Mouse (Mus musculus) pancreas, adult 10 weeks (tissue): Measurements from ENCODE around the gene Kcnc2. TPM values are rescaled to one million over a fixed set of nuclear protein-coding genes. Genes with fewer than 3 reads are reported as not detected.

Experiments
- polyA plus RNA-seq: library from polyadenylated mRNA; stranded (reverse); fragments of 350-450 nt; fragmentation: Illumina TruSeq; extraction: RNeasy Lipid Tissue Mini Kit (QIAGEN cat#74804); gene quantifications from one replicate; pipeline ENCODE4 v1.2.3, GENCODE M21; 2015; ENCODE audit warnings: low read depth, low replicate concordance; ENCODE audit not compliant: insufficient read depth

Kcnc2 gene
- polyA plus RNA-seq: not detected

DNA sequence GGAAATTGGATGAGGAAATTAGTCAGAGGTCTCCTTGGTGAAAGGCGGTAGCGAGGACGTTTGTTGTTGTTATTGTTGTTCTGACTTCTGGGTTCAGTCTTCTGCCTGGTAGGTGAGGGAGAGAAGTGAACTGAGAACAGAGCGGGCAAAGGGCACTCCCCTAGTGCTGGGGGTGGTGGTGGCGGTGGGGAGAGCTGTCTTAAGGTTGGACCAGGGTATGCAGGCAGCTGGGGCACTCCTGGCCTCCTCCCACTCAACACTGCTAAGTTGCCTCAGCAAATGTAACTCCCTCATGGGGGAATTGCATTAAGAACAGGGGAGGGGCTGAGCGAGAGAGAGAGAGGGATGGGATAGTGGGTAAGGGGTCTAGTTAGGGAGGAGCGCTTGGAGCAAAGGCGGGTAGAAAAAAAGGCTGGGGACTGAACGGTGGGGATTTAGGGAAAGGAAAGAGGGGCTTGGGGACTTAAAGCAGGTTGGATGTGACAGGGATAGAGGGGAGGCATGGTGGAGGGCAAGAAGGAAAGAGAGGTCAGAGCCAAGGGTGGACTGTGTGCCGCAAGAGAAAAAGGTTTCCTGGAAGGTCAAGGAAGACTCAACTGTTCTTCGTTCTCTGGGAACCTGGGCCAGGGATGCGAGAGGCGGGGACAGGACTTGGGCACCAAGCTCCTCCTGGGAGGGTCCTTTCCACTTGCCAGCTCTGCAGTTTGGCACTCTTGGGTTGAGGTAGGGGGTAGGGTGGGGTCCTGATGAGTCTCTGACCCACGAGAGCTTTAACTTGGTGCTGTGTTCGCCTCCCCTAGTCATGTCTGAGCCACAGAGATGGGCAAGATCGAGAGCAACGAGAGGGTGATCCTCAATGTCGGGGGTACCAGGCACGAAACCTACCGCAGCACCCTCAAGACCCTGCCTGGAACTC lies at the start of gene Kcnc2:
TSS of gene Kcnc2 (plus strand) at position 235 of the 916 bp plus-strand sequence.

Other genes with a start within 250 kb of the Kcnc2 start
- gene Glipr1l1, start 210.9 kb upstream of the Kcnc2 start, polyA plus RNA-seq: not detected
- not detected for gene Glipr1l2, start 187.8 kb upstream of the Kcnc2 start, polyA plus RNA-seq
- gene Glipr1l3, start 110.8 kb upstream of the Kcnc2 start, polyA plus RNA-seq: not detected
- gene Caps2, start 107.5 kb upstream of the Kcnc2 start, polyA plus RNA-seq: 0.50 TPM